Comparison of ENCODE assay signal across 12 mouse cellular contexts in genomic region chr7:100688471-100688870, GRCm38 (mm10).
"Had no signal": no experiment of that assay in that cellular context is flagged by ENCODE, and none has a peak within 500 bp of the region (broad histone marks: within the 10 kb centered on the region; RNA-seq: fewer than 3 reads in every experiment).

No protein-coding gene starts in this region.

- H3K36me3 ChIP-seq: kidney, embryonic 15.5 days; midbrain, embryonic 12.5 days; neural tube, embryonic 13.5 days had no signal

- ATAC-seq: midbrain, embryonic 16.5 days had no signal

- H3K9me3 ChIP-seq: kidney, embryonic 15.5 days; midbrain, embryonic 12.5 days; neural tube, embryonic 13.5 days had no signal

- H3K4me2 ChIP-seq: kidney, embryonic 15.5 days; midbrain, embryonic 12.5 days; neural tube, embryonic 13.5 days had no signal

- H3K4me3 ChIP-seq: kidney, embryonic 15.5 days; midbrain, embryonic 12.5 days; neural tube, embryonic 13.5 days had no signal

- DNase-seq: kidney, adult 2 months; kidney, postnatal 14 days; lung, adult 18-20 months; retina, postnatal 1 day; right cerebral cortex, postnatal 4 days; spleen, adult 18-20 months; thymus, postnatal 4 days had no signal

- H3K9ac ChIP-seq: kidney, embryonic 15.5 days; liver, embryonic 14.5 days; midbrain, embryonic 12.5 days; neural tube, embryonic 13.5 days had no signal

- H3K27me3 ChIP-seq: kidney, embryonic 15.5 days; midbrain, embryonic 12.5 days; neural tube, embryonic 13.5 days had no signal

- H3K4me1 ChIP-seq: kidney, embryonic 15.5 days; midbrain, embryonic 12.5 days; neural tube, embryonic 13.5 days had no signal

- H3K27ac ChIP-seq: kidney, embryonic 15.5 days; liver, embryonic 14.5 days; midbrain, embryonic 12.5 days; neural tube, embryonic 13.5 days had no signal
